Mouse (Mus musculus) right cerebral cortex, postnatal 25 days (tissue): Measurements from ENCODE around the gene Olfr996.
"Not testable (repeated sequence)": the region's sequence is repeated elsewhere in the genome, so short reads cannot be mapped to it uniquely, and the experiment has no call there.

ENCODE experiments used
- DNase-seq: peaks from one replicate; pipeline ENCODE4 v3.0.0; 2022

Olfr996 gene

GRCm38 (mm10) chr2:85578915-85579314, at the start of gene Olfr996:
Gene Olfr996 (plus strand): TSS chr2:85579215.
- no peak for DNase-seq

GRCm38 (mm10) chr2:85532082-85532778, 46.8 kb upstream of the Olfr996 start:
- DNase-seq, result no peak

- DNase-seq, result no peak
Observed at GRCm38 (mm10) chr2:85533934-85534333, 45.1 kb upstream of the Olfr996 start.

GRCm38 (mm10) chr2:85554806-85555205, 24.2 kb upstream of the Olfr996 start:
- no peak for DNase-seq

GRCm38 (mm10) chr2:85560226-85560625, 18.8 kb upstream of the Olfr996 start:
- no peak for DNase-seq

GRCm38 (mm10) chr2:85561187-85561586, 17.8 kb upstream of the Olfr996 start:
- peak; percentile 9 for DNase-seq

- DNase-seq, result not testable (repeated sequence)
Observed at GRCm38 (mm10) chr2:85588648-85589047, 9.6 kb downstream of the Olfr996 start, which contains the start of gene Olfr998. Gene Olfr998 (plus strand): TSS chr2:85588948.

- DNase-seq, result no peak
Observed at GRCm38 (mm10) chr2:85611803-85612202, 32.8 kb downstream of the Olfr996 start, which contains the start of gene Olfr1000. Gene Olfr1000 (minus strand): TSS chr2:85611903.
